Mouse (Mus musculus) C2C12 (cell line): ENCODE data around the gene Ldhd.

ENCODE experiments used
- CTCF ChIP-seq: IDR thresholded peaks from one replicate; pipeline ENCODE4 v1.5.1; 2011; ENCODE audit not compliant: control insufficient read depth, insufficient read depth, insufficient read length
- MAX ChIP-seq: IDR thresholded peaks from one replicate; pipeline ENCODE4 v1.6.1; 2011; ENCODE audit warnings: mild to moderate bottlenecking, control low read depth
- MYOG ChIP-seq: IDR thresholded peaks from one replicate; pipeline ENCODE4 v1.6.1; 2011; ENCODE audit not compliant: control insufficient read depth, insufficient read length; ENCODE audit errors: extremely low read depth
- USF1 ChIP-seq: IDR thresholded peaks from one replicate; pipeline ENCODE4 v1.6.1; 2011; ENCODE audit warnings: low read depth, mild to moderate bottlenecking, control low read depth, moderate library complexity

- TF ChIP-seq CTCF (no peak), MYOG (no peak), MAX (no peak), USF1 (no peak)
Observed at GRCm38 (mm10) chr8:111594044-111594840, 35.9 kb downstream of the Ldhd start.
